ENCODE assay signal across 8 mouse cellular contexts in genomic region chr9:61371755-61372509, GRCm38 (mm10). TPM values are rescaled to one million over a fixed set of nuclear protein-coding genes. Genes with fewer than 3 reads are reported as not detected.
A peak's percentile ranks its signal among the peaks of the same experiment; 100 is the strongest.
DNase-seq lines count a peak whose midpoint lies in the region; ATAC-seq and TF ChIP-seq lines count a peak whose summit lies in the region.

Gene Tle3 (plus strand): TSS chr9:61372366.

- under 1% methylated on average over 35 of the region's 35 CpGs for WGBS in forebrain, embryonic 12.5 days
- WGBS in heart, postnatal 0 days: 1% methylated on average over 32 of the region's 35 CpGs
- under 1% methylated on average over 35 of the region's 35 CpGs for WGBS in liver, embryonic 16.5 days (ENCODE audit: insufficient replicate concordance)
- under 1% methylated on average over 35 of the region's 35 CpGs for WGBS in neural tube, embryonic 13.5 days

- peaks cover 22% of the 10 kb centered on the region for H3K27me3 ChIP-seq in E14TG2a.4 (ENCODE audit: insufficient read depth, low read length)
- peaks cover 12% of the 10 kb centered on the region for H3K27me3 ChIP-seq in forebrain, embryonic 12.5 days
- H3K27me3 ChIP-seq in heart, postnatal 0 days (ENCODE audit: control insufficient read depth, insufficient read depth, low read length): peaks cover 75% of the 10 kb centered on the region
- peaks cover 54% of the 10 kb centered on the region for H3K27me3 ChIP-seq in liver, embryonic 16.5 days (ENCODE audit: control insufficient read depth, insufficient read depth, low read depth, low read length)
- H3K27me3 ChIP-seq in neural tube, embryonic 13.5 days: peaks cover 4% of the 10 kb centered on the region; the same call in 1 of the 2 replicates
- peaks cover 14% of the 10 kb centered on the region for H3K27me3 ChIP-seq in testis, adult 2 months (ENCODE audit: control insufficient read depth, insufficient read depth, low read length)

- peak within 1 kb of the TSS; percentile 92 for H3K4me2 ChIP-seq in forebrain, embryonic 12.5 days
- peak within 1 kb of the TSS; percentile 78 for H3K4me2 ChIP-seq in heart, postnatal 0 days (ENCODE audit: low read depth, low read length)
- peak within 1 kb of the TSS; percentile 95 for H3K4me2 ChIP-seq in liver, embryonic 16.5 days (ENCODE audit: low read depth, low read length)
- peak within 1 kb of the TSS; percentile 85 for H3K4me2 ChIP-seq in neural tube, embryonic 13.5 days

- no peak for TF ChIP-seq CTCF in E14TG2a.4 (conservative IDR thresholded peaks at IDR 0.05; ENCODE audit: low read length)
- TF ChIP-seq CTCF in heart, postnatal 0 days (IDR thresholded peaks at IDR 0.05; ENCODE audit: low read depth): peak; percentile 42
- TF ChIP-seq CTCF in testis, adult 2 months (IDR thresholded peaks at IDR 0.05; ENCODE audit: control insufficient read depth, insufficient read depth, insufficient replicate concordance, low read depth, low read length): peak; percentile 30; the same call in 1 of the 2 replicates

- ATAC-seq in forebrain, embryonic 12.5 days (ENCODE audit: low FRiP score): peak; percentile 71
- peak; percentile 60 for ATAC-seq in heart, postnatal 0 days (ENCODE audit: insufficient read depth, low read depth)
- peak; percentile 73 for ATAC-seq in liver, embryonic 16.5 days (ENCODE audit: low read depth)
- ATAC-seq in neural tube, embryonic 13.5 days (ENCODE audit: low read depth): peak; percentile 70

- peak; percentile 58; the same call in 1 of the 2 replicates for TF ChIP-seq EP300 in heart, postnatal 0 days (IDR thresholded peaks at IDR 0.05; ENCODE audit: low read depth)

- peaks cover 27% of the 10 kb centered on the region for H3K36me3 ChIP-seq in E14TG2a.4 (ENCODE audit: insufficient read depth, low read length)
- peaks cover 10% of the 10 kb centered on the region; the same call in 1 of the 2 replicates for H3K36me3 ChIP-seq in forebrain, embryonic 12.5 days (replicated peaks)
- no peaks in the 10 kb centered on the region for H3K36me3 ChIP-seq in heart, postnatal 0 days (replicated peaks; ENCODE audit: control insufficient read depth, insufficient read depth, low read length)
- H3K36me3 ChIP-seq in liver, embryonic 16.5 days (ENCODE audit: control insufficient read depth, insufficient read depth): no peaks in the 10 kb centered on the region
- H3K36me3 ChIP-seq in neural tube, embryonic 13.5 days: no peaks in the 10 kb centered on the region
- no peaks in the 10 kb centered on the region for H3K36me3 ChIP-seq in testis, adult 2 months (ENCODE audit: control insufficient read depth, insufficient read depth, low read length)

- DNase-seq in c-Kit-positive CD71-positive TER-119-positive erythroid progenitor cells, embryonic 14.5 days (ENCODE audit: low spot score): peak; percentile 94
- DNase-seq in heart, postnatal 0 days (ENCODE audit: low spot score): peak; percentile 94
- DNase-seq in kidney, postnatal 4 days: peak; percentile 99 to 100

- peak within 1 kb of the TSS; percentile 98 for H3K9ac ChIP-seq in forebrain, embryonic 12.5 days
- peak within 1 kb of the TSS; percentile 86 for H3K9ac ChIP-seq in heart, postnatal 0 days (replicated peaks; ENCODE audit: low read depth, low read length)
- H3K9ac ChIP-seq in liver, embryonic 16.5 days (ENCODE audit: low read depth, low read length): peak within 1 kb of the TSS; percentile 76
- peak within 1 kb of the TSS; percentile 99 for H3K9ac ChIP-seq in neural tube, embryonic 13.5 days

- peak within 1 kb of the TSS; percentile 91 for H3K27ac ChIP-seq in forebrain, embryonic 12.5 days
- H3K27ac ChIP-seq in heart, postnatal 0 days (ENCODE audit: low read depth): peak within 1 kb of the TSS; percentile 89
- H3K27ac ChIP-seq in liver, embryonic 16.5 days (ENCODE audit: low read length): peak within 1 kb of the TSS; percentile 71
- peak within 1 kb of the TSS; percentile 96 for H3K27ac ChIP-seq in neural tube, embryonic 13.5 days (replicated peaks)
- peak within 1 kb of the TSS; percentile 93 for H3K27ac ChIP-seq in testis, adult 2 months (ENCODE audit: control insufficient read depth, insufficient read depth, low read depth, low read length)

- peak within 1 kb of the TSS; percentile 88 for H3K4me3 ChIP-seq in E14TG2a.4 (replicated peaks; ENCODE audit: low read length)
- H3K4me3 ChIP-seq in forebrain, embryonic 12.5 days (replicated peaks): peak within 1 kb of the TSS; percentile 92
- peak within 1 kb of the TSS; percentile 73 for H3K4me3 ChIP-seq in heart, postnatal 0 days (ENCODE audit: low read depth, low read length)
- H3K4me3 ChIP-seq in liver, embryonic 16.5 days (ENCODE audit: low read depth, low read length): peak within 1 kb of the TSS; percentile 72
- peak within 1 kb of the TSS; percentile 92 for H3K4me3 ChIP-seq in neural tube, embryonic 13.5 days
- H3K4me3 ChIP-seq in testis, adult 2 months (ENCODE audit: control insufficient read depth, low read depth, low read length): peak within 1 kb of the TSS; percentile 97

- H3K4me1 ChIP-seq in E14TG2a.4 (replicated peaks; ENCODE audit: low read depth, low read length): peaks cover 71% of the 10 kb centered on the region
- peaks cover 65% of the 10 kb centered on the region for H3K4me1 ChIP-seq in forebrain, embryonic 12.5 days
- peaks cover 21% of the 10 kb centered on the region; the same call in 1 of the 2 replicates for H3K4me1 ChIP-seq in heart, postnatal 0 days (ENCODE audit: control insufficient read depth, insufficient read depth)
- H3K4me1 ChIP-seq in liver, embryonic 16.5 days (ENCODE audit: control insufficient read depth, low read depth, low read length): peaks cover 58% of the 10 kb centered on the region
- H3K4me1 ChIP-seq in neural tube, embryonic 13.5 days (replicated peaks): peaks cover 69% of the 10 kb centered on the region
- H3K4me1 ChIP-seq in testis, adult 2 months (ENCODE audit: control insufficient read depth, insufficient read depth, low read length): peaks cover 29% of the 10 kb centered on the region

- H3K9me3 ChIP-seq in E14TG2a.4 (ENCODE audit: low read length): no peaks in the 10 kb centered on the region
- H3K9me3 ChIP-seq in forebrain, embryonic 12.5 days: no peaks in the 10 kb centered on the region
- H3K9me3 ChIP-seq in heart, postnatal 0 days (replicated peaks; ENCODE audit: control insufficient read depth, low read length): no peaks in the 10 kb centered on the region
- no peaks in the 10 kb centered on the region for H3K9me3 ChIP-seq in liver, embryonic 16.5 days (replicated peaks; ENCODE audit: control insufficient read depth, low read length)
- H3K9me3 ChIP-seq in neural tube, embryonic 13.5 days: no peaks in the 10 kb centered on the region

- TF ChIP-seq POLR2A in testis, adult 2 months (IDR thresholded peaks at IDR 0.05; ENCODE audit: control insufficient read depth, low read depth, low read length): no peak; the same call in none of the 2 replicates

RNA-seq across cellular contexts. Expression of gene Tle3, which starts in this region (rescaled TPM):
- 55.6 and 56.2 TPM in 2 replicates for polyA plus RNA-seq in forebrain, embryonic 12.5 days (2016; fragmentation: Nextera tagmentation; extraction: Ambion mirVana)
- total RNA-seq in heart, postnatal 0 days (2014; rRNA removed; ENCODE audit: low replicate concordance): 22.8 and 33.8 TPM in 2 replicates
- polyA plus RNA-seq in heart, postnatal 0 days (2015; fragmentation: Nextera tagmentation; extraction: Ambion mirVana): 4.5 and 4.9 TPM in 2 replicates
- polyA plus RNA-seq in liver, embryonic 16.5 days (2015; fragmentation: Nextera tagmentation; extraction: Ambion mirVana): 3.0 and 3.6 TPM in 2 replicates
- 31.1 and 33.7 TPM in 2 replicates for polyA plus RNA-seq in neural tube, embryonic 13.5 days (2015; fragmentation: Nextera tagmentation; extraction: Ambion mirVana)
- polyA plus RNA-seq in testis, adult 2 months (2012; rRNA removed): 153 and 176 TPM in 2 replicates

Comparison
In these comparisons a context has a peak if more than half of its experiments do, and no peak if none do; other contexts are left out.
1. Peak in every context shown above with its lines: DNase-seq, ATAC-seq, H3K4me3 ChIP-seq and H3K27ac ChIP-seq.